Mouse (Mus musculus): ENCODE data around the gene Slc9a3r1. TPM values are rescaled to one million over a fixed set of nuclear protein-coding genes. Genes with fewer than 3 reads are reported as not detected.

The Slc9a3r1 gene
- polyA plus RNA-seq, 1 experiment from 2014 or later: 39.4 TPM

DNA sequence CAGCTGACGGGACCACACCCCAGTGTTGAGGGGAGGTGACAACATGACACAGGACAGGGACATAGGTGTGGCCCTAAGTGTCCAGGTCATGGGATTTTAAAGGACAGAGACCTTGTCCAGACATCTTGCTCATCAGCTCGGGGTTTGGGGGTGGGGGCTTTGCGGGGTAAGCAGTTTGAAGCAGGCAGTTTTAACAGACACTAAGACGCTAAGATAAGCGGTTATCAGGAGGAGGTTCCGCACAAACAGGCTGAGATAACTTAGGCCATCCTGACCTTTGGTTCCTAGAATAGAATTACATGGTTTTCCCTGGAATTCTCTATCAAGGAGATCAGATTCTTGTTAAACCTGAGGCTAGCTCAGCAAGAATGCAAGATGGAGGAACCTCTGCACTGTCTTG is 31.6 kb downstream of the Slc9a3r1 start:
- Histone ChIP-seq H3K9me3 (replicated peaks; ENCODE audit: control insufficient read depth, low read length) (no peaks in the 10 kb centered on the region), H3K36me3 (ENCODE audit: control insufficient read depth, insufficient read depth, low read length) (peaks cover 4% of the 10 kb centered on the region; the same call in 1 of the 2 replicates), H3K4me2 (ENCODE audit: low read length) (no peak overlapping the region), H3K27ac (ENCODE audit: low read depth, low read length) (no peak overlapping the region), H3K27me3 (replicated peaks; ENCODE audit: control insufficient read depth, insufficient read depth, low read length) (no peaks in the 10 kb centered on the region), H3K4me1 (ENCODE audit: control insufficient read depth, insufficient read depth, low read length) (no peaks in the 10 kb centered on the region), H3K4me3 (ENCODE audit: low read depth, low read length) (no peak overlapping the region), H3K9ac (ENCODE audit: low read length) (no peak overlapping the region)
- ATAC-seq (no peak), DNase-seq (ENCODE audit: low spot score) (no peak)
- WGBS: 91% methylated on average over 6 of the region's 6 CpGs

DNA sequence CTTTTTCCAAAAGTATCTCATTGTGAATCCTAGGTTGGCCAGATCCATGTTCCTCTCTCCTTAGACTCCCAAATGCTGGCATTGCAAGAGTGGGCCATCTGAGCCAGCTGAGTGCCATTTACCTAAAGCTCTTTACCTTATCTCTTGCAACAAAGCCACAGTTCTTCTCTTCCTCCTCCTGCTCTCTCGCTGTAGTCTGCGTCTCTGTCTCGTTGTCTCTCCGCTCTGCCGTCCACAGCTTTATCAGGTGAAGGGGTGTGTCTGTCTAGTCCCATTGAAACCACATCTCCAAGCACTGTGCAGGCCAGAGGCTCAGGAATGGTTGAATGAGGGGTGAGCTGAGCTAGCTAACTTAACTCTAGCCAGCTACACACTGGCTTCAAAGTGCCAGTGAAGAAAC is 32.8 kb downstream of the Slc9a3r1 start:
- peaks cover 10% of the 10 kb centered on the region; the same call in 1 of the 2 replicates for H3K36me3 ChIP-seq (ENCODE audit: control insufficient read depth, insufficient read depth, low read length)
- DNase-seq (ENCODE audit: low spot score): no peak
- WGBS: 92% methylated on average over 5 of the region's 5 CpGs

DNA sequence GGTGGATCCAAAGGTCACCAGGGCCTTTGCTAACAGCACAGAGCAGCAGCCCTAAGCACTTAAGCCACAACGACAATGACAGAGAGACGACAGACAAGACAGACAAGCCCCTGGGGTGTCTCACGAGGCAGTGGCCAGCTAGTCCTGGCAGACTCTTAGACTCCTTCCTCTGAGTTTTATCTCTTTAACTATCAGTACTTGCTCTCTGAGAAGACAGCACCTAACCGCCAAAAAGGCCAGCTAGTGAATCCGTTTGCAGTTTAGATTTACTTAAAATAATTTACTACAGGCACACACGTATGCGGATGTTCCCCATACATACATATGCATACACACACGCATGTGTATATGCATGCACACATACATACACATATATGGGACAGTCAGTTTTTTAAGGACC is 34.4 kb downstream of the Slc9a3r1 start:
- ATAC-seq: no peak
- no peaks in the 10 kb centered on the region for H3K9me3 ChIP-seq (replicated peaks; ENCODE audit: control insufficient read depth, low read length)
- no peaks in the 10 kb centered on the region for H3K27me3 ChIP-seq (replicated peaks; ENCODE audit: control insufficient read depth, insufficient read depth, low read length)

More for the DNA sequence above, 32.8 kb downstream of the Slc9a3r1 start:
- ATAC-seq: no peak
- Histone ChIP-seq H3K9ac (ENCODE audit: low read length) (no peak overlapping the region), H3K4me1 (ENCODE audit: control insufficient read depth, insufficient read depth, low read length) (no peaks in the 10 kb centered on the region), H3K4me3 (ENCODE audit: low read depth, low read length) (no peak overlapping the region), H3K9me3 (replicated peaks; ENCODE audit: control insufficient read depth, low read length) (no peaks in the 10 kb centered on the region), H3K27me3 (replicated peaks; ENCODE audit: control insufficient read depth, insufficient read depth, low read length) (no peaks in the 10 kb centered on the region), H3K27ac (ENCODE audit: low read depth, low read length) (no peak overlapping the region), H3K4me2 (ENCODE audit: low read length) (no peak overlapping the region)

DNA sequence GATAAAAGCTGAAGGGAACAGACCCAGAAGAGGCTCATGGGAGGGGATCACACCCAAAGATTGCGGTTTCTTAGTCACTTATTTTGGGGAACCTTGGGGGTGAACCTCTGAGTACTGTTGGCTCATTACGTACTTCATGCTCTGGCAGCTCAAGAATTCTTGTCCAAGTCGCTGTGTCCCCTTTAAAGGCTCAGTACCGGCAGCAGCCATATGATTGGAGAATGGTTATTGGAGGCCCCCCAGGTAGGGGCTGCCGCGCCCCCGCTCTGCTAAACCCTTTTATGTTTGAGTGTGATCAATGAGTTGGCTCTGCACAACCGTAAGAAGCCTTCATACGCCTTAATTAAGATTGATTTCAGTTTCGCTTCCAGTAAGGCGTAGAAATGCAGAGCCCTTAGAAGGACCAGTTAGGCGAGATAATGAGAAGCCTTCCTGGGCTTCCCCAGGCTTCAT is 35.8 kb downstream of the Slc9a3r1 start:
- no peak overlapping the region for H3K27ac ChIP-seq (ENCODE audit: low read depth, low read length)
- no peak for DNase-seq (ENCODE audit: low spot score)
- no peak for ATAC-seq
- H3K4me3 ChIP-seq (ENCODE audit: low read depth, low read length): no peak overlapping the region
- no peaks in the 10 kb centered on the region for H3K27me3 ChIP-seq (replicated peaks; ENCODE audit: control insufficient read depth, insufficient read depth, low read length)
- H3K4me1 ChIP-seq (ENCODE audit: control insufficient read depth, insufficient read depth, low read length): no peaks in the 10 kb centered on the region
- 54% methylated on average over 12 of the region's 12 CpGs for WGBS
- H3K36me3 ChIP-seq (ENCODE audit: control insufficient read depth, insufficient read depth, low read length): peaks cover 18% of the 10 kb centered on the region
- H3K9ac ChIP-seq (ENCODE audit: low read length): no peak overlapping the region
- no peaks in the 10 kb centered on the region for H3K9me3 ChIP-seq (replicated peaks; ENCODE audit: control insufficient read depth, low read length)
- no peak overlapping the region for H3K4me2 ChIP-seq (ENCODE audit: low read length)

More for the DNA sequence above, 34.4 kb downstream of the Slc9a3r1 start:
- H3K4me3 ChIP-seq (ENCODE audit: low read depth, low read length): no peak overlapping the region
- H3K4me1 ChIP-seq (ENCODE audit: control insufficient read depth, insufficient read depth, low read length): no peaks in the 10 kb centered on the region
- WGBS: 84% methylated on average over 8 of the region's 8 CpGs
- peaks cover 18% of the 10 kb centered on the region; the same call in 1 of the 2 replicates for H3K36me3 ChIP-seq (ENCODE audit: control insufficient read depth, insufficient read depth, low read length)
- no peak for DNase-seq (ENCODE audit: low spot score)
- H3K4me2 ChIP-seq (ENCODE audit: low read length): no peak overlapping the region
- H3K9ac ChIP-seq (ENCODE audit: low read length): no peak overlapping the region
- H3K27ac ChIP-seq (ENCODE audit: low read depth, low read length): no peak overlapping the region

DNA sequence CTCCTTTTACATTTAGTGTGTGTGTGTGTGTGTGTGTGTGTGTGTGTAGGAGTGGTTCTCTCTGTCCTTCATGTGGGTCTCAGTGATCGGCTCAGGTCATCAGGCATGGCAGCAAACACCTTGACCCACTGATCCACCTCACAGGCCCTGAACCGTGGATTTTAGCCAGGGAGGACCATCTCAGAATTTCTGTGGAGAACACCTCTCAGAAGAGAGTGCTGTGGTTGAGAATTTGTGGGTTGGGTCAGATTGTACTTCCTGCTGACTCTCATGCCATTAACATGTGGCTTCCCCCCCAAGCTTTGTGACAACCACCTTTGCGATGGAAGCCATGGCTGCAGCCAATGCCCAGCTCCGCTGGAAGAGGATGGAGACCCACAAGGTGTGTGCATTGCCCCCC is 37.4 kb downstream of the Slc9a3r1 start:
- 91% methylated on average over 4 of the region's 4 CpGs for WGBS
- no peak overlapping the region for H3K9ac ChIP-seq (ENCODE audit: low read length)
- H3K36me3 ChIP-seq (ENCODE audit: control insufficient read depth, insufficient read depth, low read length): peaks cover 27% of the 10 kb centered on the region
- no peaks in the 10 kb centered on the region for H3K4me1 ChIP-seq (ENCODE audit: control insufficient read depth, insufficient read depth, low read length)
- DNase-seq (ENCODE audit: low spot score) (no peak), ATAC-seq (no peak)
- H3K9me3 ChIP-seq (replicated peaks; ENCODE audit: control insufficient read depth, low read length): no peaks in the 10 kb centered on the region
- H3K27ac ChIP-seq (ENCODE audit: low read depth, low read length): no peak overlapping the region
- H3K27me3 ChIP-seq (replicated peaks; ENCODE audit: control insufficient read depth, insufficient read depth, low read length): no peaks in the 10 kb centered on the region
- H3K4me2 ChIP-seq (ENCODE audit: low read length): no peak overlapping the region
- H3K4me3 ChIP-seq (ENCODE audit: low read depth, low read length): no peak overlapping the region

DNA sequence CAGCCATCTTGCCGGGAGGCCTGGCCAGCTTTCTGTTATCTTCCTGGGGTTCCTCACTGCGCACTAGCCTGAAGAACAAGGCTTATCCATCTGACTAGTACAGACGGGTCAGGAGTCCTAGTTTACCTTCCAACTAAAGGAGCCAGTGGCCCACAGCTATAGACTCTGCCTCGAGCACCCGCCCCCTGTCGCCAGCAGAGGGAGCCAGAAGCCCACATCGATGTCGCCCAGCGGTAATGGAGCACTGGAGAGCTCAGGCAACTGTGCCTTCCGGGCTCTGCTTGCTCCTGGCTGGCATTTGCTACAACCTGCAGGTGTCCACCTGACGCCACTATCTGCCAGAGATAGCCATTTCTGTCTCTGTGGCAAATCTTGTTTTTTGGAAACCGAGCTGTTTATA is 39.2 kb downstream of the Slc9a3r1 start:
- Histone ChIP-seq H3K27ac (ENCODE audit: low read depth, low read length) (no peak overlapping the region), H3K4me2 (ENCODE audit: low read length) (no peak overlapping the region), H3K4me3 (ENCODE audit: low read depth, low read length) (no peak overlapping the region), H3K9ac (ENCODE audit: low read length) (no peak overlapping the region), H3K4me1 (ENCODE audit: control insufficient read depth, insufficient read depth, low read length) (no peaks in the 10 kb centered on the region), H3K36me3 (ENCODE audit: control insufficient read depth, insufficient read depth, low read length) (peaks cover 44% of the 10 kb centered on the region), H3K9me3 (replicated peaks; ENCODE audit: control insufficient read depth, low read length) (no peaks in the 10 kb centered on the region), H3K27me3 (replicated peaks; ENCODE audit: control insufficient read depth, insufficient read depth, low read length) (no peaks in the 10 kb centered on the region)
- ATAC-seq (peak; percentile 87), DNase-seq (ENCODE audit: low spot score) (peak; percentile 86)
- 10% methylated on average over 12 of the region's 12 CpGs for WGBS

DNA sequence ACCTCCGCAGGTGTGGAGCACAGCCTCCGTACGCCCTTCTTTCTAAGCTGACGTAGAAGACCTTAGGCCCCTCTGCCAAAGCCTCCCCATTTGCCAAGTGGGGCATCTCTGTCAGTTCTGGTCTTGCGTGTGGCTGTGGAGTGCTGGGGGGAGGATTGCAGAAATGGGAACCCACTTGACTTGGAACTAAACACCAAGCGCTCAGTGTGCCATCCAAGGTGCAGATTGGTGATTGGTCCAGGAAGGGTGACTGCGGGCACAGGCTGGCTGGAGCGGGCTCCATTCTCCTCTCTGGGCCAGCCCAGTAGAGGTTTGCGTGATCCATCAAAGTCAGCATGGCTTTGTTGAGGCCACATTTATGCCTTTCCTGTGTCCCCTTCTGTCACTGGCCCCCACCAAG is 39.6 kb downstream of the Slc9a3r1 start:
- Histone ChIP-seq H3K9ac (ENCODE audit: low read length) (no peak overlapping the region), H3K36me3 (ENCODE audit: control insufficient read depth, insufficient read depth, low read length) (peaks cover 45% of the 10 kb centered on the region), H3K27ac (ENCODE audit: low read depth, low read length) (no peak overlapping the region), H3K4me3 (ENCODE audit: low read depth, low read length) (no peak overlapping the region), H3K4me1 (ENCODE audit: control insufficient read depth, insufficient read depth, low read length) (no peaks in the 10 kb centered on the region), H3K4me2 (ENCODE audit: low read length) (no peak overlapping the region), H3K27me3 (replicated peaks; ENCODE audit: control insufficient read depth, insufficient read depth, low read length) (no peaks in the 10 kb centered on the region), H3K9me3 (replicated peaks; ENCODE audit: control insufficient read depth, low read length) (no peaks in the 10 kb centered on the region)
- DNase-seq (ENCODE audit: low spot score) (no peak), ATAC-seq (no peak)
- WGBS: 95% methylated on average over 9 of the region's 9 CpGs

DNA sequence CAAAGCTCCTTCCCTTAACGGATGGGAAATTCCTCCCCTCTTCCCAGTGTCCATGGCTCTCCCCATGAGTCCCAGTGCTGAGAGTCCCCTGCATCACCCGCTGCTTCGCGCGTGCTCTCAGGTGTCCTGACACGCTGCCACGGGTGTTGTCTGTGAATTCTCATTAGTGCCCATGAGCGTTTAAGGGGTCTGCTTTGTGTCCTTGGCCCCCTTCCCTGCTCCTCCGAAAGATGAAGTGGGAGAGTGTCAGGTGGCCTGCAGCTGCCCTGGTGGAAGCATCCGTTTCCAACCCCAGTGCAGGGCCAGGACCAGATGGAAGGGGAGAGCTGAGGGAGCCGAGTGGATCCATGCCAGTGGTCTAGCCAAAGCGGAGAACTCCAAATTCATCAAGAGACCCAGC is 45.0 kb downstream of the Slc9a3r1 start:
- Histone ChIP-seq H3K4me1 (ENCODE audit: control insufficient read depth, insufficient read depth, low read length) (no peaks in the 10 kb centered on the region), H3K36me3 (ENCODE audit: control insufficient read depth, insufficient read depth, low read length) (peaks cover 36% of the 10 kb centered on the region), H3K9ac (ENCODE audit: low read length) (no peak overlapping the region), H3K9me3 (replicated peaks; ENCODE audit: control insufficient read depth, low read length) (no peaks in the 10 kb centered on the region), H3K4me3 (ENCODE audit: low read depth, low read length) (no peak overlapping the region), H3K27me3 (replicated peaks; ENCODE audit: control insufficient read depth, insufficient read depth, low read length) (no peaks in the 10 kb centered on the region), H3K27ac (ENCODE audit: low read depth, low read length) (no peak overlapping the region), H3K4me2 (ENCODE audit: low read length) (no peak overlapping the region)
- DNase-seq (ENCODE audit: low spot score) (peak; percentile 28), ATAC-seq (no peak)
- WGBS: 79% methylated on average over 12 of the region's 12 CpGs

DNA sequence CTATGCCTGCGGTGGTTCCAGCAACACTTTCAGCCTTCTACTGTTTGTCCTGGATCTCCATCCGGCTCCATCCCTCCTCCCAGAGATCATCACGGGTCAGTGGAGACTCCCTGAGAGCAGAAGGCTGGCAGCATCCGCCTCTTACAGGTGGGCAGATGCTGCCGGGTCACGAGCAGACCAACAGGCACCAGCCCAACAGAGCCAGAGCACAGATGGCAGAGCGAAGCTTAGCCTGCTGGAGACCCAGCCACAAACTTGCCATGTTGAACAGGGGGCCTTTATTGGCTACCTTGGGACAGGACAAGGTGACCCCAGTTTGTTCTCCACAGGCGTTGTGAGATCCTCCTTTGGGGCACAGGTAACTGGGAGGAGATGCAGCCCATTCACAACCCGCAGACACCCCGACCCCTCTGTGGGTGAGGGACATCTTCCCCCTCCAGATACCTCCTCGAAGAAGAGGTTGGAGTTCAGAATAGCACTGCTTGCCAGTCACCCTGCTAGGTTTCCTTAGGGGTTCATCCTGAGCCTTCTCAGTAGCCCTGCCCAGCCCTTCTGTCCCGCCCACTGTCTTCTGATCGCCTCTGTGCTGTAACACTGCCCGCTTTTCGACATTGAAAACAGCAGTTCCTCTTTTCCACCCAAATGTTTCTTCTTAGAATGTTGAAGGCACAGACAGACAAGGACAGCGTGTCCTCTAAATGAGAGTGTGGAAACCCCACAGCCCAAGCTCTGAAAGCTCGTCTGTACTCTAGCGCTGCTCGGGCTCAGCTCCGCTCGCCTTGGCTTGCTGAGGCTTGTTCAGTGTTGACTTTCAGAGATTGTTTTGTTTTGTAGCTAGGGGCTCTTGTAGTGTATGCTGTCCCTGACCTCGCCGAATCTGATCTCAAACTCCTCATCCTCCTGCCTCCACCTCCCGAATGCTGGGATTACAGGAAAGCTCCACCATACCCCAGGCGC is 45.9 kb downstream of the Slc9a3r1 start:
- DNase-seq (ENCODE audit: low spot score) (no peak), ATAC-seq (no peak)
- no peak overlapping the region for H3K4me3 ChIP-seq (ENCODE audit: low read depth, low read length)
- peaks cover 36% of the 10 kb centered on the region for H3K36me3 ChIP-seq (ENCODE audit: control insufficient read depth, insufficient read depth, low read length)
- no peaks in the 10 kb centered on the region for H3K9me3 ChIP-seq (replicated peaks; ENCODE audit: control insufficient read depth, low read length)
- 83% methylated on average over 25 of the region's 25 CpGs for WGBS
- no peak overlapping the region for H3K9ac ChIP-seq (ENCODE audit: low read length)
- H3K27me3 ChIP-seq (replicated peaks; ENCODE audit: control insufficient read depth, insufficient read depth, low read length): no peaks in the 10 kb centered on the region
- no peak overlapping the region for H3K4me2 ChIP-seq (ENCODE audit: low read length)
- no peaks in the 10 kb centered on the region for H3K4me1 ChIP-seq (ENCODE audit: control insufficient read depth, insufficient read depth, low read length)
- H3K27ac ChIP-seq (ENCODE audit: low read depth, low read length): no peak overlapping the region

Measured in forebrain, embryonic 14.5 days (tissue).